Mouse (Mus musculus): ENCODE measurements around the gene Ang. TPM values are rescaled to one million over a fixed set of nuclear protein-coding genes. Genes with fewer than 3 reads are reported as not detected.
"Not testable (repeated sequence)": the region's sequence is repeated elsewhere in the genome, so short reads cannot be mapped to it uniquely, and the experiment has no call there.

The Ang gene
- polyA plus RNA-seq, 1 experiment from 2014 or later, result 44.8 TPM

GRCm38 (mm10) chr14:51090077-51090781 lies 721 bp upstream of the Ang start:
- peak overlapping the region; percentile 79 for H3K4me2 ChIP-seq
- peak; percentile 19; the same call in 1 of the 2 replicates for ATAC-seq (ENCODE audit: insufficient read depth, low FRiP score, low read depth)
- H3K27me3 ChIP-seq (replicated peaks), result no peaks in the 10 kb centered on the region
- no peaks in the 10 kb centered on the region for H3K36me3 ChIP-seq
- peak overlapping the region; percentile 48; the same call in 1 of the 2 replicates for H3K9ac ChIP-seq
- WGBS, result under 1% methylated on average over 27 of the region's 27 CpGs
- peaks cover 2% of the 10 kb centered on the region for H3K4me1 ChIP-seq
- H3K4me3 ChIP-seq (replicated peaks), result peak overlapping the region; percentile 76
- no peaks in the 10 kb centered on the region for H3K9me3 ChIP-seq
- peak overlapping the region; percentile 93 for H3K27ac ChIP-seq

- Histone ChIP-seq H3K4me1 (peaks cover 2% of the 10 kb centered on the region), H3K27me3 (replicated peaks) (no peaks in the 10 kb centered on the region), H3K36me3 (no peaks in the 10 kb centered on the region), H3K4me3 (replicated peaks) (peak overlapping the region; percentile 76; the same call in 1 of the 2 replicates), H3K4me2 (peak overlapping the region; percentile 79), H3K9ac (no peak overlapping the region), H3K9me3 (no peaks in the 10 kb centered on the region), H3K27ac (peak overlapping the region; percentile 28; the same call in 1 of the 2 replicates)
- 48% methylated on average over 8 of the region's 8 CpGs for WGBS
- ATAC-seq (ENCODE audit: insufficient read depth, low FRiP score, low read depth), result no peak
These were observed 1.2 kb downstream of the Ang start for GRCm38 (mm10) chr14:51092073-51092620.

GRCm38 (mm10) chr14:51093496-51093895 lies 2.5 kb downstream of the Ang start:
- H3K27ac ChIP-seq, result peak overlapping the region; percentile 37; the same call in 1 of the 2 replicates
- H3K27me3 ChIP-seq (replicated peaks), result no peaks in the 10 kb centered on the region
- no peak overlapping the region for H3K9ac ChIP-seq
- H3K4me1 ChIP-seq, result peaks cover 2% of the 10 kb centered on the region
- no peaks in the 10 kb centered on the region for H3K9me3 ChIP-seq
- no peak overlapping the region for H3K4me3 ChIP-seq (replicated peaks)
- ATAC-seq (ENCODE audit: insufficient read depth, low FRiP score, low read depth), result no peak
- 27% methylated on average over 3 of the region's 3 CpGs for WGBS
- no peaks in the 10 kb centered on the region for H3K36me3 ChIP-seq
- no peak overlapping the region for H3K4me2 ChIP-seq

GRCm38 (mm10) chr14:51094096-51094875 lies 3.3 kb downstream of the Ang start:
- no peak overlapping the region for H3K4me2 ChIP-seq
- H3K4me1 ChIP-seq, result peaks cover 2% of the 10 kb centered on the region
- no peaks in the 10 kb centered on the region for H3K27me3 ChIP-seq (replicated peaks)
- ATAC-seq (ENCODE audit: insufficient read depth, low FRiP score, low read depth), result no peak
- H3K9me3 ChIP-seq, result no peaks in the 10 kb centered on the region
- peak overlapping the region; percentile 37; the same call in 1 of the 2 replicates for H3K27ac ChIP-seq
- H3K9ac ChIP-seq, result no peak overlapping the region
- 80% methylated on average over 5 of the region's 5 CpGs for WGBS
- H3K36me3 ChIP-seq, result no peaks in the 10 kb centered on the region
- no peak overlapping the region for H3K4me3 ChIP-seq (replicated peaks)

- Histone ChIP-seq H3K9ac (no peak overlapping the region), H3K4me1 (peaks cover 2% of the 10 kb centered on the region), H3K36me3 (no peaks in the 10 kb centered on the region), H3K27ac (no peak overlapping the region), H3K4me2 (no peak overlapping the region), H3K4me3 (replicated peaks) (no peak overlapping the region), H3K27me3 (replicated peaks) (no peaks in the 10 kb centered on the region), H3K9me3 (no peaks in the 10 kb centered on the region)
- ATAC-seq (ENCODE audit: insufficient read depth, low FRiP score, low read depth), result no peak
- WGBS, result 68% methylated on average over 9 of the region's 9 CpGs
These were observed 4.0 kb downstream of the Ang start for GRCm38 (mm10) chr14:51094921-51095320.

GRCm38 (mm10) chr14:51095736-51096524 lies 5.0 kb downstream of the Ang start:
- Histone ChIP-seq H3K4me2 (peak overlapping the region; percentile 29; the same call in 1 of the 2 replicates), H3K9ac (no peak overlapping the region), H3K4me3 (replicated peaks) (peak overlapping the region; percentile 16; the same call in 1 of the 2 replicates)

GRCm38 (mm10) chr14:51098300-51098699 lies 7.3 kb downstream of the Ang start:
- H3K9me3 ChIP-seq; H3K4me3 ChIP-seq (replicated peaks); H3K27ac ChIP-seq; H3K36me3 ChIP-seq; ATAC-seq (ENCODE audit: insufficient read depth, low FRiP score, low read depth); H3K9ac ChIP-seq; H3K27me3 ChIP-seq (replicated peaks); H3K4me2 ChIP-seq; H3K4me1 ChIP-seq: not testable (repeated sequence)
- WGBS, result 29% methylated on average over 1 of the region's 1 CpGs

More at GRCm38 (mm10) chr14:51095736-51096524, 5.0 kb downstream of the Ang start:
- ATAC-seq (ENCODE audit: insufficient read depth, low FRiP score, low read depth), result peak; percentile 87
- Histone ChIP-seq H3K27ac (peak overlapping the region; percentile 75), H3K9me3 (no peaks in the 10 kb centered on the region), H3K36me3 (no peaks in the 10 kb centered on the region), H3K4me1 (peaks cover 2% of the 10 kb centered on the region), H3K27me3 (replicated peaks) (no peaks in the 10 kb centered on the region)
- WGBS, result 29% methylated on average over 9 of the region's 9 CpGs

- H3K27me3 ChIP-seq (replicated peaks), result no peaks in the 10 kb centered on the region
- no peak for ATAC-seq (ENCODE audit: insufficient read depth, low FRiP score, low read depth)
- H3K9me3 ChIP-seq, result no peaks in the 10 kb centered on the region
- no peak overlapping the region for H3K27ac ChIP-seq
- H3K4me1 ChIP-seq, result no peaks in the 10 kb centered on the region
- no peak overlapping the region for H3K4me3 ChIP-seq (replicated peaks)
- H3K4me2 ChIP-seq, result no peak overlapping the region
- H3K9ac ChIP-seq, result no peak overlapping the region
- no peaks in the 10 kb centered on the region for H3K36me3 ChIP-seq
- 95% methylated on average over 11 of the region's 11 CpGs for WGBS
These were observed 8.0 kb downstream of the Ang start for GRCm38 (mm10) chr14:51098921-51099320.

GRCm38 (mm10) chr14:51101284-51101683 lies 10.3 kb downstream of the Ang start:
- Histone ChIP-seq H3K27ac (no peak overlapping the region), H3K4me1 (no peaks in the 10 kb centered on the region), H3K9me3 (no peaks in the 10 kb centered on the region), H3K36me3 (no peaks in the 10 kb centered on the region), H3K4me3 (replicated peaks) (no peak overlapping the region), H3K4me2 (no peak overlapping the region), H3K27me3 (replicated peaks) (no peaks in the 10 kb centered on the region), H3K9ac (no peak overlapping the region)
- 68% methylated on average over 9 of the region's 9 CpGs for WGBS
- ATAC-seq (ENCODE audit: insufficient read depth, low FRiP score, low read depth), result no peak

- no peak overlapping the region for H3K9ac ChIP-seq
- 60% methylated on average over 3 of the region's 3 CpGs for WGBS
These were observed 12.3 kb downstream of the Ang start for GRCm38 (mm10) chr14:51103217-51103616.

GRCm38 (mm10) chr14:51104366-51104765 lies 13.4 kb downstream of the Ang start:
- no peaks in the 10 kb centered on the region for H3K4me1 ChIP-seq
- no peak overlapping the region for H3K27ac ChIP-seq
- no peak overlapping the region for H3K9ac ChIP-seq
- H3K36me3 ChIP-seq, result no peaks in the 10 kb centered on the region
- H3K4me2 ChIP-seq, result no peak overlapping the region
- WGBS, result 69% methylated on average over 2 of the region's 2 CpGs
- no peak for ATAC-seq (ENCODE audit: insufficient read depth, low FRiP score, low read depth)
- no peaks in the 10 kb centered on the region for H3K27me3 ChIP-seq (replicated peaks)
- H3K9me3 ChIP-seq, result no peaks in the 10 kb centered on the region
- H3K4me3 ChIP-seq (replicated peaks), result no peak overlapping the region

More at GRCm38 (mm10) chr14:51103217-51103616, 12.3 kb downstream of the Ang start:
- H3K4me2 ChIP-seq, result no peak overlapping the region
- H3K4me3 ChIP-seq (replicated peaks), result no peak overlapping the region
- no peaks in the 10 kb centered on the region for H3K4me1 ChIP-seq
- no peaks in the 10 kb centered on the region for H3K27me3 ChIP-seq (replicated peaks)
- peak; percentile 39; the same call in 1 of the 2 replicates for ATAC-seq (ENCODE audit: insufficient read depth, low FRiP score, low read depth)
- no peak overlapping the region for H3K27ac ChIP-seq
- no peaks in the 10 kb centered on the region for H3K36me3 ChIP-seq
- H3K9me3 ChIP-seq, result no peaks in the 10 kb centered on the region

Data from stomach, embryonic 15.5 days (tissue).